Mouse (Mus musculus) myocyte (in vitro differentiated cells): ENCODE measurements around the gene Gsto1. TPM values are rescaled to one million over a fixed set of nuclear protein-coding genes. Genes with fewer than 3 reads are reported as not detected.

Experiments used
- H3K27me3 ChIP-seq: one replicate; pipeline ENCODE4 v1.6.1; 2011; ENCODE audit not compliant: control insufficient read depth, insufficient read depth, insufficient read length
- H3K36me3 ChIP-seq: one replicate; pipeline ENCODE4 v1.6.1; 2011; ENCODE audit not compliant: control insufficient read depth, insufficient read depth
- H3K4me2 ChIP-seq: one replicate; pipeline ENCODE4 v1.6.1; 2011; ENCODE audit warnings: low read depth, control low read depth
- H3K4me3 ChIP-seq: one replicate; pipeline ENCODE4 v1.5.1; 2011; ENCODE audit warnings: mild to moderate bottlenecking, control low read depth, moderate library complexity
- H3K79me2 ChIP-seq: one replicate; pipeline ENCODE4 v1.6.1; 2011; ENCODE audit not compliant: control insufficient read depth, insufficient read depth
- H3ac ChIP-seq: one replicate; pipeline ENCODE4 v1.6.1; 2011; ENCODE audit not compliant: control insufficient read depth, insufficient read length
- CEBPB ChIP-seq: IDR thresholded peaks from 2 replicates; pipeline ENCODE4 v1.6.1; 2011; ENCODE audit warnings: mild to moderate bottlenecking, moderate library complexity; ENCODE audit not compliant: poor library complexity, insufficient read depth, severe bottlenecking
- E2F4 ChIP-seq: IDR thresholded peaks from one replicate; pipeline ENCODE4 v1.6.1; 2011; ENCODE audit warnings: mild to moderate bottlenecking, control low read depth, moderate library complexity; ENCODE audit not compliant: insufficient read depth
- MAX ChIP-seq: IDR thresholded peaks from one replicate; pipeline ENCODE4 v1.6.1; 2011; ENCODE audit warnings: low read depth, mild to moderate bottlenecking, control low read depth
- MYOD1 ChIP-seq, 3 experiments: IDR thresholded peaks; one replicate each; pipeline ENCODE4 v1.6.1; 2011; ENCODE audit warnings: control low read depth in 2 of 3, low read depth in 2 of 3, mild to moderate bottlenecking in 2 of 3, moderate library complexity in 1 of 3; ENCODE audit not compliant: insufficient read length in 2 of 3, control insufficient read depth in 1 of 3
- MYOG ChIP-seq, 3 experiments: IDR thresholded peaks; one replicate each; pipeline ENCODE4 v1.6.1; 2011; ENCODE audit warnings: control low read depth in 2 of 3, low read depth in 2 of 3, mild to moderate bottlenecking in 2 of 3; ENCODE audit not compliant: insufficient read length in 2 of 3, control insufficient read depth in 1 of 3, insufficient read depth in 1 of 3
- POLR2A ChIP-seq: IDR thresholded peaks from one replicate; pipeline ENCODE4 v1.6.1; 2011; ENCODE audit warnings: low read depth, mild to moderate bottlenecking, control low read depth, moderate library complexity; ENCODE audit not compliant: insufficient read length
- POLR2AphosphoS2 ChIP-seq: IDR thresholded peaks from one replicate; pipeline ENCODE4 v1.6.1; 2011; ENCODE audit warnings: low read depth, control low read depth; ENCODE audit not compliant: insufficient read length
- REST ChIP-seq: IDR thresholded peaks from one replicate; pipeline ENCODE4 v1.6.1; 2011; ENCODE audit warnings: mild to moderate bottlenecking, control low read depth, moderate library complexity; ENCODE audit not compliant: insufficient read depth, insufficient read length
- SRF ChIP-seq: IDR thresholded peaks from one replicate; pipeline ENCODE4 v1.6.1; 2011; ENCODE audit warnings: low read depth; ENCODE audit not compliant: control insufficient read depth, insufficient read length
- TCF12 ChIP-seq: IDR thresholded peaks from one replicate; pipeline ENCODE4 v1.6.1; 2011; ENCODE audit warnings: mild to moderate bottlenecking, control low read depth; ENCODE audit not compliant: poor library complexity, insufficient read depth, severe bottlenecking
- TCF3 ChIP-seq: IDR thresholded peaks from one replicate; pipeline ENCODE4 v1.6.1; 2011; ENCODE audit warnings: low read depth, control low read depth; ENCODE audit not compliant: insufficient read length
- USF1 ChIP-seq: IDR thresholded peaks from one replicate; pipeline ENCODE4 v1.6.1; 2011; ENCODE audit warnings: low read depth, mild to moderate bottlenecking, control low read depth, moderate library complexity
- polyA plus RNA-seq: library from polyadenylated mRNA; unstranded; fragments of >200 nt; fragmentation: generic; extraction: Trizol; gene quantifications from one replicate; pipeline ENCODE4 v1.2.1, GENCODE M21; 2012; ENCODE audit warnings: missing spikeins

The Gsto1 gene
- polyA plus RNA-seq, 1 experiment = 232 TPM

- H3K27me3 ChIP-seq = no peaks in the 10 kb centered on the region
- H3ac ChIP-seq = no peak overlapping the region
- no peak overlapping the region for H3K4me2 ChIP-seq
- no peak overlapping the region for H3K4me3 ChIP-seq
- no peak for TF ChIP-seq POLR2AphosphoS2
- TF ChIP-seq MAX = no peak
- TF ChIP-seq POLR2A = no peak
- no peak for TF ChIP-seq USF1
- TF ChIP-seq REST = no peak
- TF ChIP-seq MYOG (IDR thresholded peaks at IDR 0.05; ENCODE audit: control insufficient read depth in 1 of 3, insufficient read depth in 1 of 3, insufficient read length in 2 of 3, low read depth in 2 of 3) = no peak
- no peak for TF ChIP-seq SRF
- TF ChIP-seq TCF12 = no peak
- TF ChIP-seq E2F4 = no peak
- H3K36me3 ChIP-seq = peaks cover 46% of the 10 kb centered on the region
- peaks cover 46% of the 10 kb centered on the region for H3K79me2 ChIP-seq
Observed at GRCm38 (mm10) chr19:47898472-47899079, 43.8 kb downstream of the Gsto1 start.

- H3K27me3 ChIP-seq = no peaks in the 10 kb centered on the region
- H3K36me3 ChIP-seq = peaks cover 41% of the 10 kb centered on the region
- TF ChIP-seq CEBPB (no peak), POLR2AphosphoS2 (no peak), TCF3 (no peak), POLR2A (no peak), SRF (no peak)
- H3K4me3 ChIP-seq = no peak overlapping the region
- H3K4me2 ChIP-seq = no peak overlapping the region
- no peak overlapping the region for H3ac ChIP-seq
- peaks cover 57% of the 10 kb centered on the region for H3K79me2 ChIP-seq
Observed at GRCm38 (mm10) chr19:47900012-47900411, 45.2 kb downstream of the Gsto1 start.

- no peaks in the 10 kb centered on the region for H3K27me3 ChIP-seq
- H3K36me3 ChIP-seq = peaks cover 41% of the 10 kb centered on the region
- H3K4me3 ChIP-seq = no peak overlapping the region
Observed at GRCm38 (mm10) chr19:47900558-47900957, 45.8 kb downstream of the Gsto1 start.

GRCm38 (mm10) chr19:47902316-47903201 is 47.8 kb downstream of the Gsto1 start:
- Histone ChIP-seq H3ac (no peak overlapping the region), H3K27me3 (no peaks in the 10 kb centered on the region), H3K36me3 (peaks cover 29% of the 10 kb centered on the region), H3K4me2 (peak overlapping the region; percentile 53), H3K4me3 (no peak overlapping the region), H3K79me2 (peaks cover 80% of the 10 kb centered on the region)
- TF ChIP-seq REST = no peak
- TF ChIP-seq SRF = no peak
- no peak for TF ChIP-seq CEBPB
- peak; percentile 56 for TF ChIP-seq USF1
- no peak for TF ChIP-seq MAX
- TF ChIP-seq MYOD1 (IDR thresholded peaks at IDR 0.05; ENCODE audit: control insufficient read depth in 1 of 3, insufficient read length in 2 of 3, low read depth in 2 of 3) = peak in 2 of 3 experiments; percentile 67 to 84
- TF ChIP-seq MYOG (IDR thresholded peaks at IDR 0.05; ENCODE audit: control insufficient read depth in 1 of 3, insufficient read depth in 1 of 3, insufficient read length in 2 of 3, low read depth in 2 of 3) = peak in 2 of 3 experiments; percentile 43 to 84
- TF ChIP-seq E2F4 = no peak
- no peak for TF ChIP-seq POLR2AphosphoS2
- no peak for TF ChIP-seq POLR2A
- no peak for TF ChIP-seq TCF12
- peak; percentile 60 for TF ChIP-seq TCF3

More at GRCm38 (mm10) chr19:47900558-47900957, 45.8 kb downstream of the Gsto1 start:
- H3ac ChIP-seq = no peak overlapping the region
- no peak overlapping the region for H3K4me2 ChIP-seq
- TF ChIP-seq TCF3 = no peak
- no peak for TF ChIP-seq E2F4
- TF ChIP-seq USF1 = no peak
- no peak for TF ChIP-seq MYOD1 (IDR thresholded peaks at IDR 0.05; ENCODE audit: control insufficient read depth in 1 of 3, insufficient read length in 2 of 3, low read depth in 2 of 3)
- no peak for TF ChIP-seq POLR2AphosphoS2
- TF ChIP-seq CEBPB = no peak
- TF ChIP-seq MYOG (IDR thresholded peaks at IDR 0.05; ENCODE audit: control insufficient read depth in 1 of 3, insufficient read depth in 1 of 3, insufficient read length in 2 of 3, low read depth in 2 of 3) = no peak
- peaks cover 63% of the 10 kb centered on the region for H3K79me2 ChIP-seq

DNA sequence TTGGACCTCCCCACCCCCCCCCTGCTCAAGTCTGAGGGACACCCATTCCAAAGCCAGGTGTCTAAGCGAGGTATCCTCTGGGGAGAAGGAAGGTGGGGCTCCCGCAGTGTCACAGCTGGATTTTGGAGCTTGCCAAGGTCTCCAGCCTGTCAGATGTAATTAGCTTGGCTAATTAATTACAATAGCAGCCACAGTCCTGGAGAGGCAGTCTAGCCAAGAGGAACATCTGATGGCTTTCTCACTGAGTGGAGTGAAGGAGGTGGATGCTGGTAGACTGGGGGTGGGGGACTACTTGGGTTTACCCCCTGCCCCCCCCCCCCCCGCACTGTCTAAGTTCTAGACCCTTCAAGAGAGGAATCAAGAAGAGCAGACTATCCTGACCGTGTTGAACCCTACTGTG is 48.9 kb downstream of the Gsto1 start:
- peaks cover 24% of the 10 kb centered on the region for H3K36me3 ChIP-seq
- H3K4me3 ChIP-seq = no peak overlapping the region
- H3K4me2 ChIP-seq = no peak overlapping the region
- TF ChIP-seq TCF3 (no peak), MYOG (IDR thresholded peaks at IDR 0.05; ENCODE audit: control insufficient read depth in 1 of 3, insufficient read depth in 1 of 3, insufficient read length in 2 of 3, low read depth in 2 of 3) (no peak), TCF12 (no peak), POLR2AphosphoS2 (no peak), SRF (no peak), E2F4 (no peak), CEBPB (no peak), USF1 (no peak)
- H3K27me3 ChIP-seq = no peaks in the 10 kb centered on the region
- peaks cover 82% of the 10 kb centered on the region for H3K79me2 ChIP-seq
- no peak overlapping the region for H3ac ChIP-seq
